Mouse (Mus musculus) stomach, embryonic 15.5 days (tissue): Measurements from ENCODE around the gene Gpr55. TPM values are rescaled to one million over a fixed set of nuclear protein-coding genes. Genes with fewer than 3 reads are reported as not detected.
A peak's percentile ranks its signal among the peaks of the same experiment; 100 is the strongest.

ENCODE experiments used
- ATAC-seq: fragments of 200-750 bp; cut with Nextera tagmentation; 2 replicates; pipeline ENCODE4 v1.8.0; 2017; ENCODE audit warnings: low read depth, moderate number of reproducible peaks, moderate TSS enrichment; ENCODE audit not compliant: insufficient read depth, low FRiP score
- H3K27ac ChIP-seq: fragments of 300-500 bp; sonication (generic); 2 replicates; pipeline ENCODE4 v1.5.1; 2015; ENCODE audit warnings: mild to moderate bottlenecking, inconsistent platforms
- H3K27me3 ChIP-seq: fragments of 300-500 bp; sonication (generic); replicated peaks from 2 replicates; pipeline ENCODE4 v1.6.1; 2015; ENCODE audit warnings: inconsistent platforms
- H3K36me3 ChIP-seq: fragments of 300-500 bp; sonication (generic); 2 replicates; pipeline ENCODE4 v1.6.1; 2015; ENCODE audit warnings: inconsistent platforms
- H3K4me1 ChIP-seq: fragments of 300-500 bp; sonication (generic); 2 replicates; pipeline ENCODE4 v1.6.1; 2015; ENCODE audit warnings: inconsistent platforms
- H3K4me2 ChIP-seq: fragments of 300-500 bp; sonication (generic); 2 replicates; pipeline ENCODE4 v1.6.1; 2015; ENCODE audit warnings: mild to moderate bottlenecking, inconsistent platforms
- H3K4me3 ChIP-seq: fragments of 300-500 bp; sonication (generic); replicated peaks from 2 replicates; pipeline ENCODE4 v1.5.1; 2015; ENCODE audit warnings: inconsistent platforms
- H3K9ac ChIP-seq: fragments of 300-500 bp; sonication (generic); 2 replicates; pipeline ENCODE4 v1.6.1; 2015; ENCODE audit warnings: inconsistent platforms
- H3K9me3 ChIP-seq: fragments of 300-500 bp; sonication (generic); 2 replicates; pipeline ENCODE4 v1.6.1; 2016; ENCODE audit warnings: inconsistent platforms
- WGBS: fragments of 180-500 bp; shearing (Covaris S2); methylation state at CpG from one replicate; pipeline ENCODE4 v1.1.7; 2015; 5-methylcytosine and 5-hydroxymethylcytosine counted together
- polyA plus RNA-seq: library from polyadenylated mRNA; unstranded; fragments of >200 nt; fragmentation: Nextera tagmentation; extraction: Ambion mirVana; gene quantifications from 2 replicates; pipeline ENCODE4 v1.2.1, GENCODE M21; 2015

The Gpr55 gene
- polyA plus RNA-seq, 1 experiment from 2014 or later, result 0.04 TPM

GRCm38 (mm10) chr1:85928688-85929065 is 32.1 kb downstream of the Gpr55 start:
- ATAC-seq, result no peak
- H3K4me1 ChIP-seq, result peaks cover 5% of the 10 kb centered on the region
- 72% methylated on average over 4 of the region's 4 CpGs for WGBS
- no peak overlapping the region for H3K4me3 ChIP-seq
- H3K4me2 ChIP-seq, result no peak overlapping the region
- H3K36me3 ChIP-seq, result no peaks in the 10 kb centered on the region
- H3K9ac ChIP-seq, result no peak overlapping the region
- no peaks in the 10 kb centered on the region for H3K9me3 ChIP-seq
- no peaks in the 10 kb centered on the region for H3K27me3 ChIP-seq
- H3K27ac ChIP-seq, result no peak overlapping the region

GRCm38 (mm10) chr1:85928057-85928687 is 32.6 kb downstream of the Gpr55 start, which contains the start of gene 4933407L21Rik:
TSS of gene 4933407L21Rik (plus strand) at chr1:85928483.
- WGBS, result 47% methylated on average over 4 of the region's 4 CpGs
- ATAC-seq, result no peak
- H3K9ac ChIP-seq, result no peak within 1 kb of the TSS
- no peaks in the 10 kb centered on the region for H3K27me3 ChIP-seq
- no peak within 1 kb of the TSS for H3K4me3 ChIP-seq
- no peak within 1 kb of the TSS for H3K27ac ChIP-seq
- no peaks in the 10 kb centered on the region for H3K9me3 ChIP-seq
- no peaks in the 10 kb centered on the region for H3K36me3 ChIP-seq
- H3K4me2 ChIP-seq, result no peak within 1 kb of the TSS
- H3K4me1 ChIP-seq, result peaks cover 5% of the 10 kb centered on the region; the same call in 1 of the 2 replicates

GRCm38 (mm10) chr1:85925183-85925582 is 35.6 kb downstream of the Gpr55 start:
- H3K36me3 ChIP-seq, result no peaks in the 10 kb centered on the region
- 86% methylated on average over 5 of the region's 5 CpGs for WGBS
- H3K27me3 ChIP-seq, result no peaks in the 10 kb centered on the region
- no peak overlapping the region for H3K4me3 ChIP-seq
- H3K4me2 ChIP-seq, result no peak overlapping the region
- no peaks in the 10 kb centered on the region; the same call in 1 of the 2 replicates for H3K4me1 ChIP-seq
- no peak for ATAC-seq
- H3K9ac ChIP-seq, result no peak overlapping the region
- no peak overlapping the region for H3K27ac ChIP-seq
- no peaks in the 10 kb centered on the region for H3K9me3 ChIP-seq

- WGBS, result 62% methylated on average over 5 of the region's 5 CpGs
- no peaks in the 10 kb centered on the region for H3K27me3 ChIP-seq
- H3K9me3 ChIP-seq, result no peaks in the 10 kb centered on the region
- ATAC-seq, result no peak
- H3K4me1 ChIP-seq, result no peaks in the 10 kb centered on the region
- H3K36me3 ChIP-seq, result no peaks in the 10 kb centered on the region
- no peak overlapping the region for H3K4me2 ChIP-seq
- H3K4me3 ChIP-seq, result no peak overlapping the region
- H3K27ac ChIP-seq, result no peak overlapping the region
- no peak overlapping the region for H3K9ac ChIP-seq
Measured at GRCm38 (mm10) chr1:85922865-85923211, 38.0 kb downstream of the Gpr55 start.

- ATAC-seq, result no peak
- Histone ChIP-seq H3K27me3 (no peaks in the 10 kb centered on the region), H3K9me3 (no peaks in the 10 kb centered on the region), H3K9ac (no peak overlapping the region), H3K4me1 (no peaks in the 10 kb centered on the region), H3K4me3 (no peak overlapping the region), H3K4me2 (no peak overlapping the region), H3K36me3 (no peaks in the 10 kb centered on the region), H3K27ac (no peak overlapping the region)
- WGBS, result 67% methylated on average over 7 of the region's 7 CpGs
Measured at GRCm38 (mm10) chr1:85922127-85922864, 38.5 kb downstream of the Gpr55 start.

DNA sequence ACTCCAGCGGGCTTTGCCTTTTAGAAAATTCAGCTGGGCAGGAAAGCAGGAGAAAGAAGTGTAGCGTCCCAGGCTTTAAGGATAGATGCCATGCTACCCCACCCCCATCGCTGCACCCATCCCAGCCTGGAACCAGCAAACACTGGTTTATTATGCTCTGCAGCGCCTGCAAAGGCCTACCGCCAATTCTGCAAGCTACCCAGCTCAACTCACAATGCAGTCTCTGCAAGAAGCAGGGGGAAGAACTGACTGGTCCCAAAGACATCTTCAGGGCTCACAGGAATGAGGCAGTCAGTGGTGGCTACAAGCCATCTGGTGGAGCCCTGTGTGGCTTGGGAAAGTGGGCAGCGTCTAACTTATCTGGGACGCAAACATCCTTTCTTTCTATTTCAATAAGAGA is 39.1 kb downstream of the Gpr55 start:
- H3K27ac ChIP-seq, result no peak overlapping the region
- 85% methylated on average over 7 of the region's 7 CpGs for WGBS
- no peak overlapping the region for H3K4me3 ChIP-seq
- H3K9ac ChIP-seq, result no peak overlapping the region
- no peaks in the 10 kb centered on the region for H3K36me3 ChIP-seq
- no peaks in the 10 kb centered on the region for H3K4me1 ChIP-seq
- H3K27me3 ChIP-seq, result no peaks in the 10 kb centered on the region
- H3K4me2 ChIP-seq, result no peak overlapping the region
- no peak for ATAC-seq
- no peaks in the 10 kb centered on the region for H3K9me3 ChIP-seq

- Histone ChIP-seq H3K9ac (no peak overlapping the region), H3K4me1 (no peaks in the 10 kb centered on the region), H3K9me3 (no peaks in the 10 kb centered on the region), H3K4me3 (no peak overlapping the region), H3K27ac (no peak overlapping the region), H3K4me2 (no peak overlapping the region), H3K27me3 (no peaks in the 10 kb centered on the region), H3K36me3 (no peaks in the 10 kb centered on the region)
- ATAC-seq, result no peak
- 73% methylated on average over 7 of the region's 7 CpGs for WGBS
Measured at GRCm38 (mm10) chr1:85919621-85920020, 41.2 kb downstream of the Gpr55 start.

DNA sequence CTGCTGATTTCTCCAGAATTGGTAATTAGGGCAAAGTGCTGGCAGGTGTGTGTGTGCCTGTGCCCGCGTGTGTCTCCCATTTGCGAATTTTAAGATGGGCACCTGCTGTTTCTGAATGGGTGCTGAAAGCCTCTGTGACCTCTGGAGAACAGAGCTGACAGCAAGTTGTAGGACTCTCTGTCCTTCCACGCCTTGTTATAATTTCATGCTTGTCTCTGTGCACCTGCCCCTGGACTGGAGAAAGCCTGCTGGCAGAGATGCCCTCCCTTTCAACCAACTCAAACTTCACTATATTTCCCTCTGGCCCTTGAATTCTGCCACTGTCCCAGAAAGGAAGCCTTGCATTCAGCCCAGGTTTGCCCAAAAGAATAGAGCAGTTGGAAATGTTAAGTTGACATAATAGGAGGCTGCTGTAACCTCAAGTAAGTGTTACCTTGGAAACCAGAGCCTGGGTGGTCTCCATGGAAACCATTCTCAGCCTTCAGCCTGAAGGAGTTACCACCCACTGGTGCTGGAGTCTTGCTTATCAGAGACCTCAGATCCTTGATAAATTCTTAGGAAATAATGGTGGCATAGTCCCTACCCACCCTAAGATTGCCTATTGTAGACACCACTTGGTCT is 43.9 kb downstream of the Gpr55 start:
- ATAC-seq, result no peak
- Histone ChIP-seq H3K4me2 (no peak overlapping the region), H3K9ac (no peak overlapping the region)

GRCm38 (mm10) chr1:85915890-85916289 is 44.9 kb downstream of the Gpr55 start:
- no peaks in the 10 kb centered on the region for H3K9me3 ChIP-seq
- no peak for ATAC-seq

More for the DNA sequence above, 43.9 kb downstream of the Gpr55 start:
- H3K4me1 ChIP-seq, result no peaks in the 10 kb centered on the region
- no peaks in the 10 kb centered on the region for H3K9me3 ChIP-seq
- WGBS, result 61% methylated on average over 4 of the region's 4 CpGs
- H3K27ac ChIP-seq, result no peak overlapping the region
- H3K4me3 ChIP-seq, result no peak overlapping the region
- H3K36me3 ChIP-seq, result no peaks in the 10 kb centered on the region
- no peaks in the 10 kb centered on the region for H3K27me3 ChIP-seq

GRCm38 (mm10) chr1:85913078-85913755 is 47.6 kb downstream of the Gpr55 start:
- 88% methylated on average over 7 of the region's 7 CpGs for WGBS
- Histone ChIP-seq H3K4me2 (no peak overlapping the region), H3K36me3 (no peaks in the 10 kb centered on the region), H3K9ac (no peak overlapping the region), H3K27ac (no peak overlapping the region), H3K4me3 (no peak overlapping the region), H3K9me3 (no peaks in the 10 kb centered on the region), H3K4me1 (0 out of 2 replicates have a peak, but pooled peaks cover 3% of the 10 kb centered on the region), H3K27me3 (no peaks in the 10 kb centered on the region)
- ATAC-seq, result no peak

More at GRCm38 (mm10) chr1:85915890-85916289, 44.9 kb downstream of the Gpr55 start:
- Histone ChIP-seq H3K4me3 (no peak overlapping the region), H3K27me3 (no peaks in the 10 kb centered on the region), H3K4me1 (no peaks in the 10 kb centered on the region), H3K9ac (no peak overlapping the region), H3K36me3 (no peaks in the 10 kb centered on the region), H3K27ac (no peak overlapping the region), H3K4me2 (no peak overlapping the region)

GRCm38 (mm10) chr1:85908754-85909590 is 51.8 kb downstream of the Gpr55 start:
- H3K4me2 ChIP-seq, result no peak overlapping the region

More at GRCm38 (mm10) chr1:85908754-85909590, 51.8 kb downstream of the Gpr55 start:
- H3K9me3 ChIP-seq, result no peaks in the 10 kb centered on the region
- peaks cover 34% of the 10 kb centered on the region for H3K36me3 ChIP-seq
- 26% methylated on average over 13 of the region's 13 CpGs for WGBS
- H3K4me3 ChIP-seq, result no peak overlapping the region
- no peak overlapping the region for H3K9ac ChIP-seq
- peak; percentile 87 for ATAC-seq
- no peaks in the 10 kb centered on the region for H3K27me3 ChIP-seq
- H3K27ac ChIP-seq, result 0 out of 2 replicates have a peak overlapping the region, but pooled peaks have one; percentile 26
- H3K4me1 ChIP-seq, result 0 out of 2 replicates have a peak, but pooled peaks cover 3% of the 10 kb centered on the region
